Mouse (Mus musculus): Measurements from ENCODE around the gene Spint2.

GRCm38 (mm10) chr7:29284523-29284922, 2.8 kb upstream of the Spint2 start:
- TF ChIP-seq TAL1 (IDR thresholded peaks at IDR 0.05; ENCODE audit: low read length) (no peak), GATA1 (IDR thresholded peaks at IDR 0.05; ENCODE audit: low read length) (no peak)

Measured in erythroblast, embryonic 14.5 days (primary cell).